Mouse (Mus musculus) olfactory bulb, adult 2 months (tissue): Measurements from ENCODE around the gene S100a5. TPM values are rescaled to one million over a fixed set of nuclear protein-coding genes. Genes with fewer than 3 reads are reported as not detected.

Experiments used
- H3K27ac ChIP-seq: fragments of 200-500 bp; 2 replicates; pipeline ENCODE4 v1.5.1; 2012; ENCODE audit warnings: low read depth, low read length; ENCODE audit not compliant: insufficient read depth
- H3K4me1 ChIP-seq: fragments of 200-500 bp; 2 replicates; pipeline ENCODE4 v1.6.1; 2012; ENCODE audit warnings: low read length; ENCODE audit not compliant: control insufficient read depth, insufficient read depth
- H3K4me3 ChIP-seq: fragments of 200-500 bp; 2 replicates; pipeline ENCODE4 v1.5.1; 2012; ENCODE audit warnings: mild to moderate bottlenecking, low read depth, low read length, moderate library complexity; ENCODE audit not compliant: insufficient read depth
- CTCF ChIP-seq: fragments of 200-500 bp; IDR thresholded peaks from 2 replicates; pipeline ENCODE4 v1.5.1; 2012; ENCODE audit warnings: low read depth, mild to moderate bottlenecking, low read length, moderate library complexity; ENCODE audit not compliant: insufficient read depth
- POLR2A ChIP-seq: fragments of 200-500 bp; IDR thresholded peaks from 2 replicates; pipeline ENCODE4 v1.6.1; 2012; ENCODE audit warnings: mild to moderate bottlenecking, low read depth, low read length, moderate library complexity; ENCODE audit not compliant: insufficient read depth
- WGBS: fragments of 180-500 bp; shearing (Covaris S2); methylation state at CpG from one replicate; pipeline ENCODE4 v1.1.7; 2018; 5-methylcytosine and 5-hydroxymethylcytosine counted together
- polyA plus RNA-seq: library from polyadenylated mRNA; stranded (reverse); fragments of >200 nt; gene quantifications from 2 replicates; pipeline ENCODE4 v1.2.4, GENCODE M21; 2012; ENCODE audit warnings: low replicate concordance; ENCODE audit not compliant: missing spikeins, insufficient read depth, insufficient read length

Gene S100a5
- polyA plus RNA-seq, 1 experiment: not detected

GRCm38 (mm10) chr3:90597736-90598135 is 10.6 kb upstream of the S100a5 start:
- Histone ChIP-seq H3K4me1 (peaks cover 19% of the 10 kb centered on the region; the same call in 1 of the 2 replicates), H3K4me3 (no peak overlapping the region), H3K27ac (no peak overlapping the region)
- TF ChIP-seq CTCF (no peak), POLR2A (no peak)
- WGBS: 47% methylated on average over 6 of the region's 6 CpGs

GRCm38 (mm10) chr3:90598212-90598611 is 10.1 kb upstream of the S100a5 start:
- TF ChIP-seq POLR2A: no peak
- no peak for TF ChIP-seq CTCF
- WGBS: 77% methylated on average over 4 of the region's 4 CpGs
- peaks cover 20% of the 10 kb centered on the region for H3K4me1 ChIP-seq
- no peak overlapping the region for H3K27ac ChIP-seq
- no peak overlapping the region for H3K4me3 ChIP-seq

- Histone ChIP-seq H3K4me3 (no peak overlapping the region), H3K4me1 (peaks cover 29% of the 10 kb centered on the region), H3K27ac (no peak overlapping the region)
- TF ChIP-seq CTCF (no peak), POLR2A (no peak)
- 76% methylated on average over 3 of the region's 3 CpGs for WGBS
These were observed 8.9 kb upstream of the S100a5 start for GRCm38 (mm10) chr3:90599401-90599800.

GRCm38 (mm10) chr3:90600036-90600435 is 8.3 kb upstream of the S100a5 start:
- WGBS: 72% methylated on average over 6 of the region's 6 CpGs
- no peak for TF ChIP-seq POLR2A
- no peak for TF ChIP-seq CTCF
- H3K27ac ChIP-seq: no peak overlapping the region
- H3K4me3 ChIP-seq: no peak overlapping the region
- peaks cover 35% of the 10 kb centered on the region for H3K4me1 ChIP-seq

- no peak overlapping the region for H3K27ac ChIP-seq
- 68% methylated on average over 8 of the region's 8 CpGs for WGBS
- peaks cover 35% of the 10 kb centered on the region for H3K4me1 ChIP-seq
- TF ChIP-seq CTCF: no peak
- no peak for TF ChIP-seq POLR2A
- H3K4me3 ChIP-seq: no peak overlapping the region
These were observed 7.7 kb upstream of the S100a5 start for GRCm38 (mm10) chr3:90600458-90601195.

GRCm38 (mm10) chr3:90601486-90602110 is 6.7 kb upstream of the S100a5 start, which contains the start of gene Gm42674:
Gene Gm42674 (plus strand): TSS chr3:90601904.
- WGBS: 92% methylated on average over 11 of the region's 11 CpGs
- Histone ChIP-seq H3K27ac (no peak within 1 kb of the TSS), H3K4me1 (peaks cover 38% of the 10 kb centered on the region), H3K4me3 (no peak within 1 kb of the TSS)
- TF ChIP-seq CTCF (no peak), POLR2A (no peak)

- TF ChIP-seq POLR2A (no peak), CTCF (no peak)
- peak within 1 kb of the TSS; percentile 27; the same call in 1 of the 2 replicates for H3K27ac ChIP-seq
- 41% methylated on average over 3 of the region's 3 CpGs for WGBS
These were observed 4.7 kb upstream of the S100a5 start, which contains the start of gene S100a4 for GRCm38 (mm10) chr3:90603623-90604022. Gene S100a4 (plus strand): TSS chr3:90603771.

GRCm38 (mm10) chr3:90604416-90604815 is 3.9 kb upstream of the S100a5 start:
- 6% methylated on average over 4 of the region's 4 CpGs for WGBS
- peaks cover 36% of the 10 kb centered on the region for H3K4me1 ChIP-seq
- no peak overlapping the region for H3K4me3 ChIP-seq
- peak overlapping the region; percentile 27; the same call in 1 of the 2 replicates for H3K27ac ChIP-seq
- TF ChIP-seq CTCF: no peak
- TF ChIP-seq POLR2A: no peak

More at GRCm38 (mm10) chr3:90603623-90604022, 4.7 kb upstream of the S100a5 start, which contains the start of gene S100a4:
- no peak within 1 kb of the TSS for H3K4me3 ChIP-seq
- H3K4me1 ChIP-seq: peaks cover 38% of the 10 kb centered on the region

- Histone ChIP-seq H3K4me3 (no peak overlapping the region), H3K27ac (no peak overlapping the region), H3K4me1 (peaks cover 32% of the 10 kb centered on the region)
- TF ChIP-seq POLR2A (no peak), CTCF (no peak)
- WGBS: 77% methylated on average over 3 of the region's 3 CpGs
These were observed 3.3 kb upstream of the S100a5 start for GRCm38 (mm10) chr3:90605049-90605448.
